Mouse (Mus musculus) CH12.LX (cell line): ENCODE measurements around the gene Pacs1. TPM values are rescaled to one million over a fixed set of nuclear protein-coding genes. Genes with fewer than 3 reads are reported as not detected.

Source experiments
- DNase-seq: peaks from one replicate; pipeline ENCODE4 v3.0.0-alpha.2; 2013; ENCODE audit errors: extremely low read depth
- H3K27ac ChIP-seq: 2 replicates; pipeline ENCODE4 v1.5.1; 2012; ENCODE audit warnings: low read depth, mild to moderate bottlenecking, control low read depth, moderate library complexity; ENCODE audit not compliant: insufficient read depth
- H3K27me3 ChIP-seq: replicated peaks from 2 replicates; pipeline ENCODE3; 2012; ENCODE audit warnings: inconsistent platforms
- H3K36me3 ChIP-seq, 2 experiments: replicated peaks in 1 of 2; 2 replicates each; pipeline versions ENCODE3 to v1.6.1; 2012; ENCODE audit warnings: inconsistent platforms in 1 of 2, low read length in 1 of 2, mild to moderate bottlenecking in 1 of 2, mixed read lengths in 1 of 2, moderate library complexity in 1 of 2; ENCODE audit not compliant: control insufficient read depth in 1 of 2, insufficient read depth in 1 of 2
- H3K4me1 ChIP-seq, 2 experiments: 2 replicates each; pipeline ENCODE4 v1.6.1; 2012; ENCODE audit warnings: inconsistent platforms in 1 of 2, moderate library complexity in 1 of 2; ENCODE audit not compliant: insufficient read depth in 2 of 2, control insufficient read depth in 1 of 2
- H3K4me2 ChIP-seq: 2 replicates; pipeline ENCODE4 v1.6.1; 2012; ENCODE audit warnings: low read depth, mild to moderate bottlenecking, control low read depth; ENCODE audit not compliant: poor library complexity, insufficient read depth, severe bottlenecking
- H3K4me3 ChIP-seq, 3 experiments: fragments of 150-350 bp in 1 of 3; sonication (generic) in 1 of 3; replicated peaks in 1 of 3; 2 replicates each; pipeline versions ENCODE3 to v1.5.1; 2011 to 2012; ENCODE audit warnings: low read depth in 2 of 3, low read length in 2 of 3, mild to moderate bottlenecking in 2 of 3, moderate library complexity in 2 of 3, control low read depth in 1 of 3, improper control_type of control experiment in 1 of 3, inconsistent platforms in 1 of 3, mixed read lengths in 1 of 3; ENCODE audit not compliant: poor library complexity in 1 of 3
- H3K79me2 ChIP-seq: replicated peaks from 2 replicates; pipeline ENCODE4 v1.6.1; 2012; ENCODE audit warnings: mild to moderate bottlenecking, moderate library complexity; ENCODE audit not compliant: control insufficient read depth, poor library complexity, insufficient read depth, severe bottlenecking; ENCODE audit errors: extremely low read depth
- H3K9ac ChIP-seq: 2 replicates; pipeline ENCODE4 v1.6.1; 2012; ENCODE audit warnings: low read depth, mild to moderate bottlenecking, control low read depth, moderate library complexity; ENCODE audit not compliant: insufficient read depth
- H3K9me3 ChIP-seq: replicated peaks from 2 replicates; pipeline ENCODE3; 2012; ENCODE audit warnings: low read length, inconsistent platforms, mixed read lengths
- CTCF ChIP-seq, 2 experiments: IDR thresholded peaks in 1 of 2; conservative IDR thresholded peaks in 1 of 2; 2 replicates each; pipeline ENCODE4 v1.5.1; 2011 to 2012; ENCODE audit warnings: low read depth in 2 of 2, low read length in 2 of 2, improper control_type of control experiment in 1 of 2, inconsistent platforms in 1 of 2, mild to moderate bottlenecking in 1 of 2, moderate library complexity in 1 of 2
- E2F4 ChIP-seq: IDR thresholded peaks from 2 replicates; pipeline ENCODE4 v1.6.1; 2011; ENCODE audit warnings: low read depth, low read length, improper control_type of control experiment; ENCODE audit not compliant: insufficient replicate concordance
- JUN ChIP-seq: IDR thresholded peaks from 2 replicates; pipeline ENCODE4 v1.6.1; 2011; ENCODE audit warnings: low read depth, mild to moderate bottlenecking, low read length, improper control_type of control experiment, moderate library complexity; ENCODE audit not compliant: insufficient read depth
- MAX ChIP-seq: IDR thresholded peaks from 2 replicates; pipeline ENCODE4 v1.6.1; 2011; ENCODE audit warnings: low read length, improper control_type of control experiment
- NRF1 ChIP-seq: IDR thresholded peaks from 2 replicates; pipeline ENCODE4 v1.6.1; 2014; ENCODE audit warnings: low read depth, mild to moderate bottlenecking, inconsistent platforms, low read length, improper control_type of control experiment, moderate library complexity
- POLR2AphosphoS2 ChIP-seq: IDR thresholded peaks from 2 replicates; pipeline ENCODE4 v1.6.1; 2011; ENCODE audit warnings: low read depth, low read length, improper control_type of control experiment
- RAD21 ChIP-seq: IDR thresholded peaks from 2 replicates; pipeline ENCODE4 v1.6.1; 2011; ENCODE audit warnings: low read depth, mild to moderate bottlenecking, low read length, improper control_type of control experiment, moderate library complexity
- SMC3 ChIP-seq: IDR thresholded peaks from 2 replicates; pipeline ENCODE4 v1.6.1; 2011; ENCODE audit warnings: low read depth, low read length, improper control_type of control experiment
- TCF12 ChIP-seq: IDR thresholded peaks from 2 replicates; pipeline ENCODE4 v1.6.1; 2014; ENCODE audit warnings: low read depth, mild to moderate bottlenecking, inconsistent platforms, low read length, improper control_type of control experiment
- UBTF ChIP-seq: IDR thresholded peaks from 2 replicates; pipeline ENCODE4 v1.6.1; 2012; ENCODE audit warnings: low read depth, mild to moderate bottlenecking, inconsistent platforms, low read length, improper control_type of control experiment, moderate library complexity
- dilution Hi-C: fragments of 300-500 bp; cut with MboI; formaldehyde crosslinking; loops from 2 replicates; pipeline ENCODE4 v1.14.3; 2020; ENCODE audit warnings: low sequenced_read_pairs; ENCODE audit not compliant: extremely low pct_unique_long_range_greater_than_20kb, extremely low pct_ligation_motif_present
- in situ Hi-C: fragments of 300-500 bp; cut with MboI; formaldehyde crosslinking; loops from 3 replicates; pipeline ENCODE4 v1.14.3; 2019; ENCODE audit warnings: low sequenced_read_pairs, low pct_ligation_motif_present, low pct_unique_long_range_greater_than_20kb, mixed read lengths
- polyA plus RNA-seq: library from polyadenylated mRNA; unstranded; fragments of >175 nt; gene quantifications from 2 replicates; pipeline ENCODE4 v1.2.1, GENCODE M21; 2012; ENCODE audit warnings: low read depth; ENCODE audit not compliant: insufficient read length
- total RNA-seq, 2 experiments: library from RNA; depleted of rRNA; stranded (reverse); fragments of 300-350 nt in 1 of 2; fragments of >200 nt in 1 of 2; gene quantifications; 2 replicates each; pipeline ENCODE4 v1.2.3; 2012 to 2014

Pacs1 gene
- total and polyA plus RNA-seq, 3 experiments = 2.4 to 14.4 (median 10.1) TPM

DNA sequence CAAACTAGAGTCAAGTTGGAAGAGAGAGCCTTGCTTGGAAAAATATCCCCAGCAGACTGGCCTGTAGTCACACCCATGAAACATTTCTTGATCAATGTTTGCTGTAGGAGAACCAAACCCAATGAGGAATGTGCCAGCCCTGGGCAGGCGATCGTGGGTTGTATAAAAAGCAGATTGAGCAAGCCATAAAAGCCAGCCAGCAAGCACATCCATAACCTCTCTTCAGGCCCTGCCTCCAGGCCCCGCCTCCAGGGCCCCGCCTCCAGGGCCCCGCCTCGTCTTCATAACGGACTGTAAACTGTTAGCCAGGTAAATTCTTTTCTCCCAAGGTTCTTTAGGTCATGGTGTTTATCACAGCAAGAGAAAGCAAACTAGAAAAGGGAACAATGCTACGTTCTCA, 5.5 kb upstream of the Pacs1 start:
- TF ChIP-seq UBTF (no peak), POLR2AphosphoS2 (no peak), JUN (no peak), TCF12 (no peak)
- Histone ChIP-seq H3K79me2 (no peaks in the 10 kb centered on the region; the same call in none of the 2 replicates), H3K27ac (no peak overlapping the region), H3K9me3 (no peaks in the 10 kb centered on the region), H3K36me3 (peaks cover 62 to 87% of the 10 kb centered on the region in 2 experiments), H3K4me1 (peaks cover 0 to 22% of the 10 kb centered on the region in 2 experiments; a peak in 2 of 4 replicates), H3K4me2 (no peak overlapping the region), H3K9ac (no peak overlapping the region), H3K27me3 (no peaks in the 10 kb centered on the region), H3K4me3 (no peak overlapping the region)
- no peak for DNase-seq
- in situ Hi-C loops = no loop called here
- dilution Hi-C loops = no loop called here

DNA sequence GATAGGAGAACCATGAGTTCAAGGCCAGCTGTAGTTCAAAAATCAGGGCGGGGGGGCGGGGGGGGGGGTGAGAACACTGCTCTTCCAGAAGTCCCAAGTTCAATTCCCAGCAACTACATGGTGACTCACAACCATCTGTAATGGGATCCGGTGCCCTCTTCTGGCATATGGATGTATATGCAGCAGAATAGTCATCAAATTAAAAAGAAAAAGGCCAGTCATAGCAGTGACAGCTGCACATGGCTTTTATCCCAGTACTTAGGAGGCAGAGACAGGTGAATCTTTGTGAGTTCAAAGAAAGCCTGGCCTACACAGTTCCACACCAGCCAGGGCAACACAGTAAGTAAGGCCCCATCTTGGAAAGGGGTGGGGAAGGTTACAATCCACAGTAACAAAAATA, 4.2 kb upstream of the Pacs1 start:
- H3K4me3 ChIP-seq = no peak overlapping the region
- peaks cover 0 to 28% of the 10 kb centered on the region in 2 experiments; a peak in 2 of 4 replicates for H3K4me1 ChIP-seq
- no peaks in the 10 kb centered on the region for H3K27me3 ChIP-seq
- H3K9ac ChIP-seq = no peak overlapping the region
- H3K36me3 ChIP-seq = peaks cover 54 to 75% of the 10 kb centered on the region in 2 experiments
- DNase-seq = no peak
- no peak overlapping the region for H3K4me2 ChIP-seq
- H3K27ac ChIP-seq = no peak overlapping the region
- H3K9me3 ChIP-seq = no peaks in the 10 kb centered on the region
- in situ Hi-C loops (no loop called here), dilution Hi-C loops (no loop called here)
- TF ChIP-seq SMC3 (no peak), NRF1 (no peak), CTCF (conservative IDR thresholded peaks at IDR 0.05 in 1 of 2, IDR thresholded peaks at IDR 0.05 in 1 of 2; ENCODE audit: low read depth in 2 of 2, low read length in 2 of 2) (peak in 1 of 2 experiments; percentile 36; a peak in 2 of 4 replicates), E2F4 (no peak)
- TF ChIP-seq, all 38 proteins: peak for 1
- H3K79me2 ChIP-seq = peaks cover 6% of the 10 kb centered on the region

DNA sequence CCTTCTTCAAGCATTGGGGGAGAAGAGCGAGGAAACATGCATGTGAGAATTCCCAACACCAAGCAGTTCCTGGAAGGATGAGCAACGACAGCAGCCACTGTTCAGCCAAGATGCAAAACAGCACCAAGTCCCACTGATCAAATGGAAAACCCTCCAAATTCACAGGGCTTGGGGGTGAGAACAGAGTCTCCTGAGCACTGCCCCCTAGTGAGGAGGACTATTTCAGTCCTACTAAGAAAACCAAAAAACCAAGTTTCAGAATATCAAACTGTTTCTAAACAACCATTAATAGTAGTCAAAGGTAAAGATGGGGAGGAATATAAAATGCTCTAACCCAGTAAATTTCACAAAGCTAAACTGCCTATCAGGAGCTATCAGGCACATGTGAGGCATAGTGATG, 3.6 kb upstream of the Pacs1 start:
- TF ChIP-seq SMC3 (peak; percentile 52), MAX (no peak), CTCF (conservative IDR thresholded peaks at IDR 0.05 in 1 of 2, IDR thresholded peaks at IDR 0.05 in 1 of 2; ENCODE audit: low read depth in 2 of 2, low read length in 2 of 2) (peak in 1 of 2 experiments; percentile 58; a peak in 2 of 4 replicates), RAD21 (peak; percentile 19)
- TF ChIP-seq, all 38 proteins: peak for 3
- no peak for DNase-seq
- Histone ChIP-seq H3K27me3 (no peaks in the 10 kb centered on the region), H3K4me1 (peaks cover 0 to 34% of the 10 kb centered on the region in 2 experiments; a peak in 2 of 4 replicates), H3K4me2 (no peak overlapping the region), H3K79me2 (peaks cover 11% of the 10 kb centered on the region), H3K27ac (no peak overlapping the region), H3K36me3 (peaks cover 50 to 73% of the 10 kb centered on the region in 2 experiments), H3K9ac (no peak overlapping the region), H3K4me3 (no peak overlapping the region), H3K9me3 (no peaks in the 10 kb centered on the region)
- in situ Hi-C loops = no loop called here
- dilution Hi-C loops = no loop called here
